Comparison of ENCODE assay signal across 8 mouse cellular contexts in genomic region chr7:45155590-45155989, GRCm38 (mm10). TPM values are rescaled to one million over a fixed set of nuclear protein-coding genes. Genes with fewer than 3 reads are reported as not detected.
DNase-seq lines count a peak whose midpoint lies in the region; ATAC-seq and TF ChIP-seq lines count a peak whose summit lies in the region.
"Had no signal": no experiment of that assay in that cellular context is flagged by ENCODE, and none has a peak within 500 bp of the region (broad histone marks: within the 10 kb centered on the region; RNA-seq: fewer than 3 reads in every experiment).

No protein-coding gene starts in this region.

- no peak overlapping the region for H3K4me3 ChIP-seq in intestine, embryonic 15.5 days (replicated peaks)
- H3K4me3 ChIP-seq in intestine, embryonic 16.5 days (ENCODE audit: low read length): no peak overlapping the region
- H3K4me3 ChIP-seq in ES-E14 (ENCODE audit: insufficient read depth in 1 of 2, low read depth in 1 of 2, low read length in 2 of 2, poor library complexity in 1 of 2, severe bottlenecking in 1 of 2): peak overlapping the region in 1 of 2 experiments; percentile 37; a peak in 2 of 4 replicates
- peak overlapping the region; percentile 66; the same call in 1 of the 2 replicates for H3K4me3 ChIP-seq in midbrain, embryonic 15.5 days

- no peaks in the 10 kb centered on the region for H3K9me3 ChIP-seq in intestine, embryonic 15.5 days
- H3K9me3 ChIP-seq in intestine, embryonic 16.5 days (ENCODE audit: control insufficient read depth, low read length): no peaks in the 10 kb centered on the region
- no peaks in the 10 kb centered on the region for H3K9me3 ChIP-seq in ES-E14 (ENCODE audit: control insufficient read depth, insufficient read depth, low read depth, low read length)
- H3K9me3 ChIP-seq in midbrain, embryonic 15.5 days: no peaks in the 10 kb centered on the region
- H3K9me3 ChIP-seq: heart, embryonic 10.5 days had no signal

- H3K27me3 ChIP-seq in intestine, embryonic 15.5 days (replicated peaks): no peaks in the 10 kb centered on the region
- H3K27me3 ChIP-seq in intestine, embryonic 16.5 days (replicated peaks; ENCODE audit: control insufficient read depth, insufficient read depth, low read length): no peaks in the 10 kb centered on the region
- no peaks in the 10 kb centered on the region for H3K27me3 ChIP-seq in midbrain, embryonic 15.5 days (replicated peaks)

- H3K4me1 ChIP-seq in intestine, embryonic 15.5 days (replicated peaks): peaks cover 15% of the 10 kb centered on the region
- H3K4me1 ChIP-seq in intestine, embryonic 16.5 days (ENCODE audit: control insufficient read depth, insufficient read depth, low read length): peaks cover 15% of the 10 kb centered on the region; the same call in 1 of the 2 replicates
- peaks cover 1 to 7% of the 10 kb centered on the region in 2 experiments; a peak in 3 of 4 replicates for H3K4me1 ChIP-seq in ES-E14 (ENCODE audit: control insufficient read depth in 2 of 2, insufficient read depth in 2 of 2, low read length in 2 of 2, poor library complexity in 1 of 2)
- H3K4me1 ChIP-seq in midbrain, embryonic 15.5 days: peaks cover 18% of the 10 kb centered on the region

- peak overlapping the region; percentile 66; the same call in 1 of the 2 replicates for H3K4me2 ChIP-seq in intestine, embryonic 15.5 days (replicated peaks)
- no peak overlapping the region for H3K4me2 ChIP-seq in intestine, embryonic 16.5 days (ENCODE audit: low read depth, low read length)
- peak overlapping the region; percentile 69 for H3K4me2 ChIP-seq in midbrain, embryonic 15.5 days

- no peak overlapping the region for H3K27ac ChIP-seq in intestine, embryonic 15.5 days
- H3K27ac ChIP-seq in intestine, embryonic 16.5 days (ENCODE audit: low read length): no peak overlapping the region
- H3K27ac ChIP-seq in ES-E14 (ENCODE audit: insufficient read depth, low read depth, low read length, poor library complexity, severe bottlenecking): no peak overlapping the region
- 0 out of 2 replicates have a peak overlapping the region, but pooled peaks have one; percentile 96 for H3K27ac ChIP-seq in midbrain, embryonic 15.5 days

- in situ Hi-C loops in ES-E14 (cut with MboI; ENCODE audit: low sequenced_read_pairs in 2 of 2, unreplicated experiment in 2 of 2): no loop called here

- H3K36me3 ChIP-seq in intestine, embryonic 15.5 days: 0 out of 2 replicates have a peak, but pooled peaks cover 6% of the 10 kb centered on the region
- 0 out of 2 replicates have a peak, but pooled peaks cover 3% of the 10 kb centered on the region for H3K36me3 ChIP-seq in intestine, embryonic 16.5 days (ENCODE audit: control insufficient read depth, insufficient read depth, low read length)
- peaks cover 11% of the 10 kb centered on the region for H3K36me3 ChIP-seq in ES-E14 (ENCODE audit: control insufficient read depth, insufficient read depth, low read length, poor library complexity, severe bottlenecking)
- peaks cover 7% of the 10 kb centered on the region; the same call in 1 of the 2 replicates for H3K36me3 ChIP-seq in midbrain, embryonic 15.5 days (replicated peaks)

- 81% methylated on average over 9 of the region's 9 CpGs for WGBS in intestine, embryonic 15.5 days
- 83% methylated on average over 9 of the region's 9 CpGs for WGBS in intestine, embryonic 16.5 days
- WGBS in midbrain, embryonic 15.5 days: 87% methylated on average over 9 of the region's 9 CpGs

- no peak for ATAC-seq in intestine, embryonic 15.5 days
- no peak for ATAC-seq in intestine, embryonic 16.5 days
- no peak for ATAC-seq in midbrain, embryonic 15.5 days (replicated peaks)
- ATAC-seq in erythroblast, adult 5-6 weeks (replicated peaks; ENCODE audit: low FRiP score, poor library complexity, severe bottlenecking): no peak

- DNase-seq in ES-E14 (ENCODE audit: low read depth, low spot score) (peak; percentile 72), ZHBTc4 (ENCODE audit: low read depth, low spot score) (peak; percentile 86)
- DNase-seq in urinary bladder, postnatal 25 days (ENCODE audit: low spot score): no peak

- H3K9ac ChIP-seq in intestine, embryonic 15.5 days: no peak overlapping the region
- no peak overlapping the region for H3K9ac ChIP-seq in intestine, embryonic 16.5 days (ENCODE audit: low read depth, low read length)
- peak overlapping the region; percentile 44; the same call in 1 of the 2 replicates for H3K9ac ChIP-seq in ES-E14 (ENCODE audit: insufficient read depth, low read depth, low read length, poor library complexity, severe bottlenecking)
- H3K9ac ChIP-seq in midbrain, embryonic 15.5 days: no peak overlapping the region

TF ChIP-seq in ES-E14, 5 proteins besides CTCF, POLR2A, EP300 and RAD21:
- TF ChIP-seq CHD2 (IDR thresholded peaks at IDR 0.05; ENCODE audit: low read depth, low read length) (no peak), MAFK (IDR thresholded peaks at IDR 0.05; ENCODE audit: insufficient read depth, low read depth, low read length) (no peak), ZNF384 (IDR thresholded peaks at IDR 0.05; ENCODE audit: low read depth, low read length) (no peak), ZC3H11A (IDR thresholded peaks at IDR 0.05; ENCODE audit: borderline replicate concordance, low read depth, low read length) (no peak)

RNA-seq across cellular contexts. Expression of gene Aldh16a1, which starts 1.2 kb away (rescaled TPM):
- polyA plus RNA-seq in intestine, embryonic 15.5 days (2015; fragmentation: Nextera tagmentation; extraction: Ambion mirVana): 79.0 and 87.3 TPM in 2 replicates
- polyA plus RNA-seq in intestine, embryonic 16.5 days (2015; fragmentation: Nextera tagmentation; extraction: Ambion mirVana): 106 and 110 TPM in 2 replicates
- total RNA-seq in ES-E14 (2012; rRNA removed): 108 and 115 TPM in 2 replicates
- 16.1 and 19.8 TPM in 2 replicates for polyA plus RNA-seq in midbrain, embryonic 15.5 days (2015; fragmentation: Nextera tagmentation; extraction: Ambion mirVana)
- total RNA-seq in erythroblast, adult 5-6 weeks (2015; ENCODE audit: low replicate concordance): 10.2 and 12.7 TPM in 2 replicates
- total RNA-seq in erythroblast, adult 5-6 weeks (2017; ENCODE audit: low replicate concordance): 6.3 and 10.3 TPM in 2 replicates

RNA-seq across cellular contexts. Expression of gene Pih1d1, which starts 1.5 kb away (rescaled TPM):
- 94.1 and 98.9 TPM in 2 replicates for polyA plus RNA-seq in intestine, embryonic 15.5 days (2015; fragmentation: Nextera tagmentation; extraction: Ambion mirVana)
- polyA plus RNA-seq in intestine, embryonic 16.5 days (2015; fragmentation: Nextera tagmentation; extraction: Ambion mirVana): 90.9 and 96.5 TPM in 2 replicates
- 69.9 and 70.2 TPM in 2 replicates for total RNA-seq in ES-E14 (2012; rRNA removed)
- 87.1 and 90.0 TPM in 2 replicates for polyA plus RNA-seq in midbrain, embryonic 15.5 days (2015; fragmentation: Nextera tagmentation; extraction: Ambion mirVana)
- total RNA-seq in erythroblast, adult 5-6 weeks (2015; ENCODE audit: low replicate concordance): 33.4 and 59.6 TPM in 2 replicates
- 2.7 and 15.8 TPM in 2 replicates for total RNA-seq in erythroblast, adult 5-6 weeks (2017; ENCODE audit: low replicate concordance)

RNA-seq across cellular contexts. Expression of gene Slc17a7, which starts 8.2 kb away (rescaled TPM):
- 0.13 and 0.15 TPM in 2 replicates for polyA plus RNA-seq in intestine, embryonic 15.5 days (2015; fragmentation: Nextera tagmentation; extraction: Ambion mirVana)
- polyA plus RNA-seq in intestine, embryonic 16.5 days (2015; fragmentation: Nextera tagmentation; extraction: Ambion mirVana): 0.13 TPM in 1 of 2 replicates, not detected in the other
- 3.4 and 4.4 TPM in 2 replicates for total RNA-seq in ES-E14 (2012; rRNA removed)
- polyA plus RNA-seq in midbrain, embryonic 15.5 days (2015; fragmentation: Nextera tagmentation; extraction: Ambion mirVana): 0.59 and 1.0 TPM in 2 replicates
- total RNA-seq in erythroblast, adult 5-6 weeks (2015; ENCODE audit: low replicate concordance): not detected in 2 replicates
- total RNA-seq in erythroblast, adult 5-6 weeks (2017; ENCODE audit: low replicate concordance): 0.28 TPM in 1 of 2 replicates, not detected in the other

RNA-seq across cellular contexts. Expression of gene Flt3l, which starts 19.4 kb away (rescaled TPM):
- polyA plus RNA-seq in intestine, embryonic 15.5 days (2015; fragmentation: Nextera tagmentation; extraction: Ambion mirVana): 1.8 and 2.0 TPM in 2 replicates
- polyA plus RNA-seq in intestine, embryonic 16.5 days (2015; fragmentation: Nextera tagmentation; extraction: Ambion mirVana): 2.2 and 2.5 TPM in 2 replicates
- 1.8 and 1.9 TPM in 2 replicates for total RNA-seq in ES-E14 (2012; rRNA removed)
- 2.1 and 2.3 TPM in 2 replicates for polyA plus RNA-seq in midbrain, embryonic 15.5 days (2015; fragmentation: Nextera tagmentation; extraction: Ambion mirVana)
- total RNA-seq in erythroblast, adult 5-6 weeks (2015; ENCODE audit: low replicate concordance): 1.3 and 3.8 TPM in 2 replicates
- total RNA-seq in erythroblast, adult 5-6 weeks (2017; ENCODE audit: low replicate concordance): 2.6 and 3.6 TPM in 2 replicates

RNA-seq across cellular contexts. Expression of gene Gm45713, which starts 19.6 kb away (rescaled TPM):
- polyA plus RNA-seq in intestine, embryonic 15.5 days (2015; fragmentation: Nextera tagmentation; extraction: Ambion mirVana): 0.24 and 0.28 TPM in 2 replicates
- 0.20 TPM in 1 of 2 replicates, not detected in the other for polyA plus RNA-seq in intestine, embryonic 16.5 days (2015; fragmentation: Nextera tagmentation; extraction: Ambion mirVana)
- total RNA-seq in ES-E14 (2012; rRNA removed): 0.36 and 0.90 TPM in 2 replicates
- not detected in 2 replicates for polyA plus RNA-seq in midbrain, embryonic 15.5 days (2015; fragmentation: Nextera tagmentation; extraction: Ambion mirVana)
- total RNA-seq in erythroblast, adult 5-6 weeks (2015; ENCODE audit: low replicate concordance): not detected in 2 replicates
- total RNA-seq in erythroblast, adult 5-6 weeks (2017; ENCODE audit: low replicate concordance): not detected in 2 replicates
